Mouse (Mus musculus) testis, adult 2 months (tissue): ENCODE data around the gene Mcm3ap. TPM values are rescaled to one million over a fixed set of nuclear protein-coding genes. Genes with fewer than 3 reads are reported as not detected.

Experiments used
- H3K27ac ChIP-seq: fragments of 200-500 bp; 2 replicates; pipeline ENCODE4 v1.5.1; 2012; ENCODE audit warnings: low read depth, low read length; ENCODE audit not compliant: control insufficient read depth, insufficient read depth
- H3K27me3 ChIP-seq: fragments of 200-500 bp; 2 replicates; pipeline ENCODE4 v1.6.1; 2012; ENCODE audit warnings: mild to moderate bottlenecking, low read length, moderate library complexity; ENCODE audit not compliant: control insufficient read depth, insufficient read depth
- H3K36me3 ChIP-seq: fragments of 200-500 bp; 2 replicates; pipeline ENCODE4 v1.6.1; 2012; ENCODE audit warnings: mild to moderate bottlenecking, low read length; ENCODE audit not compliant: control insufficient read depth, insufficient read depth
- H3K4me1 ChIP-seq: fragments of 200-500 bp; 2 replicates; pipeline ENCODE4 v1.6.1; 2012; ENCODE audit warnings: low read length; ENCODE audit not compliant: control insufficient read depth, insufficient read depth
- H3K4me3 ChIP-seq: fragments of 200-500 bp; 2 replicates; pipeline ENCODE4 v1.5.1; 2012; ENCODE audit warnings: low read depth, mild to moderate bottlenecking, low read length, moderate library complexity, mixed read lengths; ENCODE audit not compliant: control insufficient read depth
- CTCF ChIP-seq: fragments of 200-500 bp; IDR thresholded peaks from 2 replicates; pipeline ENCODE4 v1.5.1; 2012; ENCODE audit warnings: low read depth, mild to moderate bottlenecking, inconsistent platforms, low read length, moderate library complexity; ENCODE audit not compliant: control insufficient read depth, insufficient read depth, insufficient replicate concordance
- POLR2A ChIP-seq: fragments of 200-500 bp; IDR thresholded peaks from 2 replicates; pipeline ENCODE4 v1.6.1; 2012; ENCODE audit warnings: low read depth, mild to moderate bottlenecking, inconsistent platforms, low read length, moderate library complexity; ENCODE audit not compliant: control insufficient read depth
- polyA plus RNA-seq: library from polyadenylated mRNA; depleted of rRNA; stranded (reverse); fragments of >200 nt; gene quantifications from 2 replicates; pipeline ENCODE4 v1.2.3, GENCODE M21; 2012

Mcm3ap gene
- polyA plus RNA-seq, 1 experiment = 11.3 TPM

GRCm38 (mm10) chr10:76496366-76496765 lies 27.6 kb downstream of the Mcm3ap start:
- no peak overlapping the region for H3K27ac ChIP-seq
- H3K36me3 ChIP-seq = peaks cover 10% of the 10 kb centered on the region
- no peak for TF ChIP-seq POLR2A
- no peaks in the 10 kb centered on the region for H3K4me1 ChIP-seq
- H3K27me3 ChIP-seq = no peaks in the 10 kb centered on the region
- no peak overlapping the region for H3K4me3 ChIP-seq

GRCm38 (mm10) chr10:76497522-76497921 lies 28.8 kb downstream of the Mcm3ap start:
- no peak for TF ChIP-seq POLR2A
- Histone ChIP-seq H3K4me3 (no peak overlapping the region), H3K36me3 (peaks cover 10% of the 10 kb centered on the region)

GRCm38 (mm10) chr10:76504271-76504943 lies 35.7 kb downstream of the Mcm3ap start:
- H3K36me3 ChIP-seq = peaks cover 13% of the 10 kb centered on the region
- no peaks in the 10 kb centered on the region for H3K4me1 ChIP-seq
- H3K27me3 ChIP-seq = no peaks in the 10 kb centered on the region
- no peak overlapping the region for H3K27ac ChIP-seq
- no peak overlapping the region for H3K4me3 ChIP-seq
- no peak for TF ChIP-seq CTCF
- no peak for TF ChIP-seq POLR2A

More at GRCm38 (mm10) chr10:76497522-76497921, 28.8 kb downstream of the Mcm3ap start:
- no peaks in the 10 kb centered on the region for H3K4me1 ChIP-seq
- H3K27me3 ChIP-seq = no peaks in the 10 kb centered on the region
- H3K27ac ChIP-seq = no peak overlapping the region

GRCm38 (mm10) chr10:76505865-76506264 lies 37.1 kb downstream of the Mcm3ap start:
- H3K36me3 ChIP-seq = peaks cover 9% of the 10 kb centered on the region
- no peak overlapping the region for H3K4me3 ChIP-seq

GRCm38 (mm10) chr10:76512965-76513583 lies 44.3 kb downstream of the Mcm3ap start:
- TF ChIP-seq CTCF = peak; percentile 66; the same call in 1 of the 2 replicates
- no peak for TF ChIP-seq POLR2A
- Histone ChIP-seq H3K36me3 (peaks cover 1% of the 10 kb centered on the region; the same call in 1 of the 2 replicates), H3K27ac (no peak overlapping the region)

More at GRCm38 (mm10) chr10:76505865-76506264, 37.1 kb downstream of the Mcm3ap start:
- no peak overlapping the region for H3K27ac ChIP-seq
- no peaks in the 10 kb centered on the region for H3K4me1 ChIP-seq
- H3K27me3 ChIP-seq = no peaks in the 10 kb centered on the region
- TF ChIP-seq POLR2A (no peak), CTCF (no peak)

GRCm38 (mm10) chr10:76530922-76531321 lies 62.2 kb downstream of the Mcm3ap start:
- Histone ChIP-seq H3K4me1 (peaks cover 2% of the 10 kb centered on the region; the same call in 1 of the 2 replicates), H3K27ac (peak overlapping the region; percentile 87), H3K27me3 (no peaks in the 10 kb centered on the region), H3K36me3 (no peaks in the 10 kb centered on the region), H3K4me3 (peak overlapping the region; percentile 97)
- no peak for TF ChIP-seq POLR2A
- TF ChIP-seq CTCF = no peak

More at GRCm38 (mm10) chr10:76512965-76513583, 44.3 kb downstream of the Mcm3ap start:
- H3K4me3 ChIP-seq = no peak overlapping the region
- no peaks in the 10 kb centered on the region for H3K4me1 ChIP-seq
- no peaks in the 10 kb centered on the region for H3K27me3 ChIP-seq

- no peak for TF ChIP-seq CTCF
- peak; percentile 58; the same call in 1 of the 2 replicates for TF ChIP-seq POLR2A
- Histone ChIP-seq H3K27ac (peak within 1 kb of the TSS; percentile 87), H3K27me3 (no peaks in the 10 kb centered on the region), H3K4me3 (peak within 1 kb of the TSS; percentile 97), H3K4me1 (peaks cover 2% of the 10 kb centered on the region; the same call in 1 of the 2 replicates), H3K36me3 (no peaks in the 10 kb centered on the region)
Measured at GRCm38 (mm10) chr10:76531375-76531774, 62.6 kb downstream of the Mcm3ap start, which contains the start of gene Lss. Gene Lss (plus strand): TSS chr10:76531588.
